Mouse (Mus musculus) retina, embryonic 14.5 days (tissue): ENCODE measurements at regions not wholly inside any gene's neighbourhood (a gene's known extent, or its start where the extent isn't known, plus 50 kb on each side); places are given as distances from the start of the nearest gene placed in this dataset.
"Not testable (repeated sequence)": the region's sequence is repeated elsewhere in the genome, so short reads cannot be mapped to it uniquely, and the experiment has no call there.

Experiments
- DNase-seq: peaks from one replicate; pipeline ENCODE4 v3.0.0-alpha.2; 2015; ENCODE audit warnings: low spot score

- no peak for DNase-seq
Measured at GRCm38 (mm10) chr16:80893761-80894160, 306.7 kb upstream of the Ncam2 start.

GRCm38 (mm10) chr16:80920711-80921279 lies 279.7 kb upstream of the Ncam2 start:
- no peak for DNase-seq

GRCm38 (mm10) chr16:80931017-80931416 lies 269.5 kb upstream of the Ncam2 start:
- peak; percentile 2 for DNase-seq

- DNase-seq: peak; percentile 1
Measured at GRCm38 (mm10) chr16:80931477-80931876, 269.0 kb upstream of the Ncam2 start.

- DNase-seq: no peak
Measured at GRCm38 (mm10) chr16:80935741-80936140, 264.8 kb upstream of the Ncam2 start.

GRCm38 (mm10) chr16:80962141-80962540 lies 238.4 kb upstream of the Ncam2 start:
- no peak for DNase-seq

- DNase-seq: peak; percentile 74
Measured at GRCm38 (mm10) chr16:80981573-80982105, 218.9 kb upstream of the Ncam2 start.

GRCm38 (mm10) chr16:80987816-80988215 lies 212.7 kb upstream of the Ncam2 start:
- peak; percentile 58 for DNase-seq

GRCm38 (mm10) chr16:81036831-81037230 lies 163.7 kb upstream of the Ncam2 start:
- DNase-seq: not testable (repeated sequence)

GRCm38 (mm10) chr16:81041262-81041661 lies 159.2 kb upstream of the Ncam2 start:
- DNase-seq: no peak

GRCm38 (mm10) chr16:81045686-81046085 lies 154.8 kb upstream of the Ncam2 start:
- peak; percentile 68 for DNase-seq

GRCm38 (mm10) chr16:81068330-81068729 lies 132.2 kb upstream of the Ncam2 start:
- peak; percentile 65 for DNase-seq
